Mouse (Mus musculus): Measurements from ENCODE around the gene Cmtm2a. TPM values are rescaled to one million over a fixed set of nuclear protein-coding genes. Genes with fewer than 3 reads are reported as not detected.

Gene Cmtm2a
- polyA plus RNA-seq, 1 experiment from 2014 or later = not detected

DNA sequence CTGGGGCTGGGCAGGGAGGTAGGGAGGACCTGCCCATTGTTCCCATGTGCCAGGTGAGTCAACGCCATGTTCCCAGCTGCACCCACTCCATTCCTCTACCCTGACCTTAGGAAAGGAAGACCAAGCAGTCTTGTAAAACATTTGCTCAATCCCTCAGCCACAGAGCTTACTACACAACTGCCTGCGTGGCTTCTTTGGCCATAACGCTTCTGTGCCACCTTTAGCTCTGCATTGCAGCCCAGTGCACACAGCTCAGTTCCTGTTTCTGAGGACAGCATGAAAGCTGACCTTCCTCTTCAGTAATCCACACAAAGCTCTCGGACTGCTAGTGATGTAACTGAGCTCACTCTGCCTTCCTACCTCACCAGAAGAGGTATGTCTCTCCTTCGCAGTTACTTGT lies 60.1 kb downstream of the Cmtm2a start:
- H3K4me1 ChIP-seq = no peaks in the 10 kb centered on the region
- H3K4me3 ChIP-seq = no peak overlapping the region
- 93% methylated on average over 5 of the region's 5 CpGs for WGBS
- peaks cover 99% of the 10 kb centered on the region for H3K36me3 ChIP-seq
- no peak overlapping the region for H3K27ac ChIP-seq (replicated peaks)
- H3K27me3 ChIP-seq (ENCODE audit: low read depth, poor library complexity, severe bottlenecking) = no peaks in the 10 kb centered on the region
- no peak for DNase-seq (ENCODE audit: low spot score)
- H3K9me3 ChIP-seq (replicated peaks) = no peaks in the 10 kb centered on the region

DNA sequence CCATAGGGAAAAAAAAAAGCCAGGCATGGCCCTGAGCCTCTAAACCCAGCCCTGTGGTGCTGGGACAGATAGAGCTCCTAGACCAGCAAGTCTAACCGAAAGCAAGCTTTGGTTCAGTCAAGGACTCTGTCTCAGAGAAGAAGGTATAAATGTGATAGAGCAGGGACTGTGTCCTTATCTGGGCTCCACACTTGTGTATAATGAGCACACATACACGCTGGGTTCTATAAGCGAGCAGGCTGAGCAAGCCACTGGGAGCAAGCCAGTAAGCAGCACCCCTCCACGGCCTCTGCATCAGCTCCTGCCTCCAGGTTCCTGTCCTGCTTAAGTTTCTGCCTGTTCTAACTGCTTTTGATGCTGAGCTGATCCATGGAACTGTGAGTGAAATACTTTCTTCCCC lies 60.9 kb downstream of the Cmtm2a start:
- peaks cover 99% of the 10 kb centered on the region for H3K36me3 ChIP-seq
- no peak overlapping the region for H3K27ac ChIP-seq (replicated peaks)
- no peak overlapping the region for H3K4me3 ChIP-seq
- no peaks in the 10 kb centered on the region for H3K27me3 ChIP-seq (ENCODE audit: low read depth, poor library complexity, severe bottlenecking)
- no peaks in the 10 kb centered on the region for H3K4me1 ChIP-seq
- WGBS = 97% methylated on average over 4 of the region's 4 CpGs
- no peaks in the 10 kb centered on the region for H3K9me3 ChIP-seq (replicated peaks)
- DNase-seq (ENCODE audit: low spot score) = no peak

Other genes starting within 250 kb of the Cmtm2a start
- 12.2 and 13.9 TPM in 2 replicates for gene Cdh5, start 191.6 kb downstream of the Cmtm2a start, polyA plus RNA-seq (2016; fragmentation: Nextera tagmentation; extraction: Ambion mirVana)
- 0.20 and 0.56 TPM in 2 replicates for gene Bean1, start 122.7 kb downstream of the Cmtm2a start, polyA plus RNA-seq (2016; fragmentation: Nextera tagmentation; extraction: Ambion mirVana)
- gene Tk2, start 44.6 kb downstream of the Cmtm2a start, polyA plus RNA-seq (2016; fragmentation: Nextera tagmentation; extraction: Ambion mirVana) = 29.3 and 30.3 TPM in 2 replicates
- gene Cklf, start 42.3 kb downstream of the Cmtm2a start, polyA plus RNA-seq (2016; fragmentation: Nextera tagmentation; extraction: Ambion mirVana) = 44.1 and 45.6 TPM in 2 replicates
- not detected in 2 replicates for gene Gm45711, start 16.9 kb upstream of the Cmtm2a start, polyA plus RNA-seq (2016; fragmentation: Nextera tagmentation; extraction: Ambion mirVana)
- gene Cmtm1, start 17.0 kb upstream of the Cmtm2a start, polyA plus RNA-seq (2016; fragmentation: Nextera tagmentation; extraction: Ambion mirVana) = not detected in 2 replicates
- gene Gm11020, start 28.4 kb upstream of the Cmtm2a start, polyA plus RNA-seq (2016; fragmentation: Nextera tagmentation; extraction: Ambion mirVana) = not detected in 2 replicates
- not detected in 2 replicates for gene Cmtm2b, start 29.0 kb upstream of the Cmtm2a start, polyA plus RNA-seq (2016; fragmentation: Nextera tagmentation; extraction: Ambion mirVana)
- 72.8 and 79.1 TPM in 2 replicates for gene Cmtm3, start 46.2 kb upstream of the Cmtm2a start, polyA plus RNA-seq (2016; fragmentation: Nextera tagmentation; extraction: Ambion mirVana)
- gene Cmtm4, start 102.6 kb upstream of the Cmtm2a start, polyA plus RNA-seq (2016; fragmentation: Nextera tagmentation; extraction: Ambion mirVana) = 1.7 and 1.8 TPM in 2 replicates
- 80.1 and 96.1 TPM in 2 replicates for gene Dync1li2, start 149.9 kb upstream of the Cmtm2a start, polyA plus RNA-seq (2016; fragmentation: Nextera tagmentation; extraction: Ambion mirVana)
- 0.16 and 0.22 TPM in 2 replicates for gene Terb1, start 216.7 kb upstream of the Cmtm2a start, polyA plus RNA-seq (2016; fragmentation: Nextera tagmentation; extraction: Ambion mirVana)
- gene Nae1, start 241.5 kb upstream of the Cmtm2a start, polyA plus RNA-seq (2016; fragmentation: Nextera tagmentation; extraction: Ambion mirVana) = 134 and 139 TPM in 2 replicates
- 0.86 and 1.2 TPM in 2 replicates for gene Car7, start 241.5 kb upstream of the Cmtm2a start, polyA plus RNA-seq (2016; fragmentation: Nextera tagmentation; extraction: Ambion mirVana)